Mouse (Mus musculus): Measurements from ENCODE around the gene Adrm1.

DNA sequence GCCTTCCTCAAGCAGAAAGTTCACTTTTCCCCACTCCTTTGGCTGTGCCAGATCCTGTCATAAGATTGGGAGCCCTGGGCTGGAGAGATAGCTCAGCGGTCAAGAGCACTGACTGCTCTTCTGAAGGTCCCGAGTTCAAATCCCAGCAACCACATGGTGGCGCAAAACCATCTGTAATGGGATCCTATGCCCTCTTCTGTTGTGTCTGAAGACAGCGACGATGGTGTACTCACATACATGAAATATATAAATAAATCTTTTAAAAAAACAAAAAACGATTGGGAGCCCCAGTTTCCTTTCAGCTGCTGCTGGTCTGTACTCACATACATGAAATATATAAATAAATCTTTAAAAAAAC is 13.4 kb downstream of the Adrm1 start:
- TF ChIP-seq MAX (IDR thresholded peaks at IDR 0.05; ENCODE audit: low read length) (no peak), ZKSCAN1 (IDR thresholded peaks at IDR 0.05; ENCODE audit: borderline replicate concordance, low read depth, low read length) (no peak), EP300 (IDR thresholded peaks at IDR 0.05; ENCODE audit: low read length) (no peak), USF2 (conservative IDR thresholded peaks at IDR 0.05; ENCODE audit: low read depth, low read length) (no peak), CTCF (conservative IDR thresholded peaks at IDR 0.05 in 1 of 2, IDR thresholded peaks at IDR 0.05 in 1 of 2; ENCODE audit: low read depth in 2 of 2, low read length in 2 of 2) (peak in 1 of 2 experiments; percentile 75; a peak in 2 of 4 replicates), SMC3 (IDR thresholded peaks at IDR 0.05; ENCODE audit: low read depth, low read length) (peak; percentile 64), E2F4 (IDR thresholded peaks at IDR 0.05; ENCODE audit: insufficient replicate concordance, low read depth, low read length) (no peak), CHD2 (IDR thresholded peaks at IDR 0.05; ENCODE audit: low read length) (no peak), POLR2A (IDR thresholded peaks at IDR 0.05; ENCODE audit: low read depth, low read length) (no peak), ZNF384 (IDR thresholded peaks at IDR 0.05; ENCODE audit: low read depth, low read length) (no peak), TCF12 (IDR thresholded peaks at IDR 0.05; ENCODE audit: low read depth, low read length) (no peak), HCFC1 (IDR thresholded peaks at IDR 0.05; ENCODE audit: low read depth, low read length) (no peak), NRF1 (IDR thresholded peaks at IDR 0.05; ENCODE audit: low read depth, low read length) (no peak)
